Mouse (Mus musculus) R1 (cell line): ENCODE data around the gene Nsun5.

ENCODE experiments used
- DNase-seq: peaks from one replicate; pipeline ENCODE4 v3.0.0-alpha.2; 2018; ENCODE audit warnings: low read depth, low spot score

The Nsun5 gene

GRCm38 (mm10) chr5:135369787-135370654 is at the start of gene Nsun5:
Gene Nsun5 (plus strand): TSS chr5:135369953.
- DNase-seq = peak; percentile 97

GRCm38 (mm10) chr5:135322197-135322596 is 47.6 kb upstream of the Nsun5 start:
- DNase-seq = no peak

- peak; percentile 11 for DNase-seq
Observed at GRCm38 (mm10) chr5:135326121-135326659, 43.6 kb upstream of the Nsun5 start.

- no peak for DNase-seq
Observed at GRCm38 (mm10) chr5:135329471-135329870, 40.3 kb upstream of the Nsun5 start.

GRCm38 (mm10) chr5:135330201-135330600 is 39.6 kb upstream of the Nsun5 start:
- no peak for DNase-seq

- DNase-seq = no peak
Observed at GRCm38 (mm10) chr5:135331161-135331560, 38.6 kb upstream of the Nsun5 start.

- no peak for DNase-seq
Observed at GRCm38 (mm10) chr5:135337575-135337974, 32.2 kb upstream of the Nsun5 start.

- no peak for DNase-seq
Observed at GRCm38 (mm10) chr5:135345989-135346388, 23.8 kb upstream of the Nsun5 start.

GRCm38 (mm10) chr5:135346430-135346829 is 23.3 kb upstream of the Nsun5 start:
- no peak for DNase-seq

- no peak for DNase-seq
Observed at GRCm38 (mm10) chr5:135347511-135348011, 22.2 kb upstream of the Nsun5 start.

- DNase-seq = peak; percentile 78
Observed at GRCm38 (mm10) chr5:135349862-135350261, 19.9 kb upstream of the Nsun5 start, which contains the start of gene Fkbp6. Gene Fkbp6 (minus strand): TSS chr5:135350044.

GRCm38 (mm10) chr5:135351606-135352005 is 18.1 kb upstream of the Nsun5 start:
- no peak for DNase-seq

- no peak for DNase-seq
Observed at GRCm38 (mm10) chr5:135352995-135353394, 16.8 kb upstream of the Nsun5 start, which contains the start of gene Trim50. Gene Trim50 (plus strand): TSS chr5:135353295.

GRCm38 (mm10) chr5:135353564-135353963 is 16.2 kb upstream of the Nsun5 start:
- peak; percentile 89 for DNase-seq

GRCm38 (mm10) chr5:135356090-135356489 is 13.7 kb upstream of the Nsun5 start:
- DNase-seq = no peak

- peak; percentile 32 for DNase-seq
Observed at GRCm38 (mm10) chr5:135357556-135357955, 12.2 kb upstream of the Nsun5 start.

GRCm38 (mm10) chr5:135359772-135360171 is 10.0 kb upstream of the Nsun5 start:
- peak; percentile 41 for DNase-seq

- no peak for DNase-seq
Observed at GRCm38 (mm10) chr5:135362572-135362971, 7.2 kb upstream of the Nsun5 start.

GRCm38 (mm10) chr5:135363540-135363939 is 6.2 kb upstream of the Nsun5 start:
- peak; percentile 82 for DNase-seq

GRCm38 (mm10) chr5:135367841-135368240 is 1.9 kb upstream of the Nsun5 start:
- DNase-seq = peak; percentile 11

GRCm38 (mm10) chr5:135368312-135368711 is 1.4 kb upstream of the Nsun5 start:
- peak; percentile 42 for DNase-seq

GRCm38 (mm10) chr5:135369196-135369595 is 557 bp upstream of the Nsun5 start:
- DNase-seq = peak; percentile 84

- DNase-seq = no peak
Observed at GRCm38 (mm10) chr5:135371195-135371594, 1.4 kb downstream of the Nsun5 start.
